Mouse (Mus musculus) limb, embryonic 13.5 days (tissue): ENCODE measurements around the gene Zmynd8. TPM values are rescaled to one million over a fixed set of nuclear protein-coding genes. Genes with fewer than 3 reads are reported as not detected.
A peak's percentile ranks its signal among the peaks of the same experiment; 100 is the strongest.

ENCODE experiments used
- ATAC-seq: fragments of 200-750 bp; cut with Nextera tagmentation; 2 replicates; pipeline ENCODE4 v1.8.0; 2017; ENCODE audit warnings: low read depth, moderate number of reproducible peaks, moderate TSS enrichment; ENCODE audit not compliant: low FRiP score
- H3K27ac ChIP-seq: fragments of 300-500 bp; sonication (generic); 2 replicates; pipeline ENCODE4 v1.5.1; 2015; ENCODE audit warnings: inconsistent platforms, mild to moderate bottlenecking, moderate library complexity
- H3K27me3 ChIP-seq: fragments of 300-500 bp; sonication (generic); 2 replicates; pipeline ENCODE4 v1.6.1; 2015; ENCODE audit warnings: mild to moderate bottlenecking, inconsistent platforms
- H3K36me3 ChIP-seq: fragments of 300-500 bp; sonication (generic); 2 replicates; pipeline ENCODE4 v1.6.1; 2015; ENCODE audit warnings: inconsistent platforms, mild to moderate bottlenecking, moderate library complexity
- H3K4me1 ChIP-seq: fragments of 300-500 bp; sonication (generic); 2 replicates; pipeline ENCODE4 v1.6.1; 2015; ENCODE audit warnings: inconsistent platforms
- H3K4me2 ChIP-seq: fragments of 300-500 bp; sonication (generic); replicated peaks from 2 replicates; pipeline ENCODE4 v1.6.1; 2015; ENCODE audit warnings: inconsistent platforms, mild to moderate bottlenecking, moderate library complexity
- H3K4me3 ChIP-seq: fragments of 300-500 bp; sonication (generic); 2 replicates; pipeline ENCODE4 v1.5.1; 2015; ENCODE audit warnings: moderate library complexity, mild to moderate bottlenecking, inconsistent platforms
- H3K9ac ChIP-seq: fragments of 300-500 bp; sonication (generic); 2 replicates; pipeline ENCODE4 v1.6.1; 2015; ENCODE audit warnings: mild to moderate bottlenecking, inconsistent platforms
- H3K9me3 ChIP-seq: fragments of 300-500 bp; sonication (generic); 2 replicates; pipeline ENCODE4 v1.6.1; 2016; ENCODE audit warnings: inconsistent platforms
- WGBS: fragments of 180-500 bp; shearing (Covaris S2); methylation state at CpG from one replicate; pipeline ENCODE4 v1.1.7; 2015; 5-methylcytosine and 5-hydroxymethylcytosine counted together
- polyA plus RNA-seq: library from polyadenylated mRNA; unstranded; fragments of >200 nt; fragmentation: Nextera tagmentation; extraction: Ambion mirVana; gene quantifications from 2 replicates; pipeline ENCODE4 v1.2.1, GENCODE M21; 2015

Gene Zmynd8
- polyA plus RNA-seq, 1 experiment from 2014 or later = 65.7 TPM

DNA sequence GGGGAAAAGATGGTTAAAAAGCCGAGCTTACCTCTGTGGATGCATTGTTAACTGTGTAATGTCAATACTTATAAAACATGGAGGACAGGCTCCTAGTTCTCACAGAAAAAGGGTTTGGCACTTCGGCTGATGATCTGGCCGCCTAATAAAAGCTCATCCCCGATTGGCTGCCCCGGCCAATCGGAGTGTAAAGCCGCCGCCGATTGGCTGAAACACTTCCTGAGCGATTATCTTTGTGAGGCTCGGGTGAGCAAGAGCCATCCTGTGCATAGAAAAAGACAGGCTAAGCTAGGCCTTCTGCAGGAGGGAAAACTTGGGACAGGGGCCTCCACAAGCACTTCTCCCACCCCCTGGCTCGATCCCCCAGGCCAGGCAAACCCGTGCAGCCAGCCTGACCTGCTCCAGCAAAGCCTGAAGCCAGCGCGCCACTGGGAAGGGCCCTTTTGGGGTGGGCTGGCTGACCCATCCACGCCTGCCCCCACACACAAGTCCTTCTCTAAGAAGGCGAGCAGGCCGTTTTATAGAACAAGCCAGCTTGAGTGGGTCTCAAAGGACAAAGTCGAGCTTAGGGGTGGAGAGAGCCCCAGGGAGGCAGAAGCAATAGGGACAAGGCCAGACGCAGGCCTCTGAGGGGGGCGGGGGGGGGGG, 14.1 kb downstream of the Zmynd8 start:
- Histone ChIP-seq H3K27me3 (no peaks in the 10 kb centered on the region), H3K27ac (peak overlapping the region; percentile 99), H3K4me1 (peaks cover 100% of the 10 kb centered on the region), H3K4me2 (peak overlapping the region; percentile 77), H3K4me3 (peak overlapping the region; percentile 42), H3K9me3 (no peaks in the 10 kb centered on the region), H3K9ac (peak overlapping the region; percentile 70), H3K36me3 (no peaks in the 10 kb centered on the region)
- 5% methylated on average over 21 of the region's 21 CpGs for WGBS
- ATAC-seq = peak; percentile 65; the same call in 1 of the 2 replicates

DNA sequence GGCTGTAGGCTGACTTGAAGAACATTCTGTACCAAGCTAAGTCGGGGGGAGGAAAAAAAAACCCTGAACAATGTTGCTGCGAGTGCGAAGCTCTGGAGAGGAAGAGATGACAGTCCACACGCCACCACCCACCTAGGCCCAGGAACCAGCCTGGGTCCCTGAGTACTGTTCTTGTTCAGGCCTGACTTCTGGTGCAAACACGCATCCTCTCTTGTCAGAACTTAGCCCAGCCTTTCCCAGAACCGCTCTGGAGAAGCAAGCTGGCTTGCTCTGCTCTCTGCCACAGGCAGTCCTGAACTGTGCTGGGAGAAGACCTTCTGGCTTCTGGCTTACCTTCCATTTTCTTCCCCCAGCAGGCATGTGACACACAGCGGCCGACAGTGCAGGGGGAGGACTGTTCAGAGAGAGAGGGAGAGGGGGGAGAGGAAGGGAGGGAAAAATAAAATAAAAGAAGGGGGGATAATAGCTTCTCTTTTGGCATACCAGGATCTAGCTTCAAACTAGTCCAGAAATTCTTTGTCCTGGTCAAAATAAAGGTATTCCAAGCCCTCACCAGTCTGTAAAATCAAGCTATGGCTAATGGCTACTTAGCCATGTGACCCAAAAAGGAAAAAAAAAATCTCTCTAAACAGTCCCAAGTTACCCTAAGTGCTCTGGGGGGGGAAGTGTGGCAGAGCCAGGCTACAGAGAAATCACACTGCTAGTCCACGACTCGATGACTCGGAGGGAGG, 14.8 kb downstream of the Zmynd8 start:
- Histone ChIP-seq H3K9me3 (no peaks in the 10 kb centered on the region), H3K4me1 (peaks cover 100% of the 10 kb centered on the region), H3K4me3 (peak overlapping the region; percentile 42), H3K27ac (peak overlapping the region; percentile 99), H3K36me3 (no peaks in the 10 kb centered on the region), H3K9ac (peak overlapping the region; percentile 70), H3K27me3 (no peaks in the 10 kb centered on the region), H3K4me2 (peak overlapping the region; percentile 77)
- ATAC-seq = no peak
- WGBS = 20% methylated on average over 11 of the region's 11 CpGs

DNA sequence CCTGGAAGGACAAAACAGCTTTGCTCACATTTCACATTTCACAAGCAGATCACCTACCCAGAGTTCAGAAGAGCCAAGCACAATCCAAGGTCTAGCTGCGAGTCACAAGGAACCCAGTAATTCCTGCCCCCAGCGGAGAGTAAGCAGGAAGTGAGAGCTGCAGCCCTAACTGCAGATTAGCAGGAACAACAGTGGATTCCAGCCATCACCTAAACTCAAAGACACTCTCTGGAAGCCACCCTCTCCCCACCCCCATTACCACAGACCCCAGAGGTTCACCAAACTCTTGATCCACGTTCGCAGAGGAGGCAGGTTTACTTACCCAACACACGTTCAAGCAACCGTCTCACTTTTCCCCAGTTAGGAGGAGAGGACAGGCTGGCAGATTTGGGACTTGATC, 15.8 kb downstream of the Zmynd8 start:
- peak overlapping the region; percentile 42 for H3K4me3 ChIP-seq

DNA sequence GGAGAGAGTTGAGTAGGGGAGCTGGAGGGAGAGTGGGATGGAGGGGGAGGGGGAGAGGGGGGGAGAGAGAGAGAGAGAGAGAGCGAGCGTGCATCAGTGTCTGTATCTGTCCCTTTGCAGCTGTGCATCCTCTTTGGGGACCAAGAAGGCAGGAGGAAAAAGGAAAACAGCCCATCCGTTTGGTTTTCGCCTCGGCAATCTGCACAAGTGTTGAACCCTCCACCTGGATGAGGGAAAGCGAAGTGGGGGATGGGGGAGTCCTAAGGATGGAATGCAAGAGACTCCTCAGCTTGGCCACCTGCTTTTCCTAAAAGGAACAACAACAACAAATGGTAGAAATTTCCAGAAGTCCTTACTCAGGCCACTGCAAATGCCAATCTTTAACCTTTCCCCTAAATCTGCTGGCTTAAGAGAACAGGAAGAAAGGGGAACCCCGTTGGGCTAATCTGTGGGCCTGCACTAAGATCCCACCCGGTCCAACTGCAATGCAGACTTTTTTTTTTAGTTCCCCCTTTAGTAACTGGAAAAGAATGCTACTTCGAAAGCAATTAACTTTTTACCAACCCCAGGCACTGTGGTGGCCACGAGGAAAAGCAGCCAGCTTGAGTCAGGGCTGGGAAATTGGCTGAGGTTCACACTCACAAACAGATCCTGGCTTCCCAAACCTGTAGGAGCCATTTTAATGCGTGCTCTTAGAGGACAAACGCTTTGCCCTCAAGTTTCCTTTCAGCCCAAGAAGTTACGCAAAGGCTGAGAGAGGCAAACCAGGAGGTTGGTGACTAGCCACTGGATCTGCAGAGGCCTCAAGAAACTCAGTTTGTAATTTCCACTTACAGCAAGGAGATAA, 17.0 kb downstream of the Zmynd8 start:
- no peaks in the 10 kb centered on the region for H3K9me3 ChIP-seq
- peak overlapping the region; percentile 99 for H3K27ac ChIP-seq
- peak overlapping the region; percentile 77 for H3K4me2 ChIP-seq
- H3K36me3 ChIP-seq = no peaks in the 10 kb centered on the region
- no peaks in the 10 kb centered on the region for H3K27me3 ChIP-seq
- 8% methylated on average over 13 of the region's 13 CpGs for WGBS
- no peak for ATAC-seq
- H3K4me3 ChIP-seq = peak overlapping the region; percentile 42
- peaks cover 98% of the 10 kb centered on the region for H3K4me1 ChIP-seq
- peak overlapping the region; percentile 70 for H3K9ac ChIP-seq

More for the DNA sequence above, 15.8 kb downstream of the Zmynd8 start:
- peaks cover 98% of the 10 kb centered on the region for H3K4me1 ChIP-seq
- H3K27ac ChIP-seq = peak overlapping the region; percentile 99
- ATAC-seq = no peak
- no peaks in the 10 kb centered on the region for H3K9me3 ChIP-seq
- H3K36me3 ChIP-seq = no peaks in the 10 kb centered on the region
- 7% methylated on average over 6 of the region's 6 CpGs for WGBS
- H3K9ac ChIP-seq = peak overlapping the region; percentile 70
- peak overlapping the region; percentile 77 for H3K4me2 ChIP-seq
- H3K27me3 ChIP-seq = no peaks in the 10 kb centered on the region

DNA sequence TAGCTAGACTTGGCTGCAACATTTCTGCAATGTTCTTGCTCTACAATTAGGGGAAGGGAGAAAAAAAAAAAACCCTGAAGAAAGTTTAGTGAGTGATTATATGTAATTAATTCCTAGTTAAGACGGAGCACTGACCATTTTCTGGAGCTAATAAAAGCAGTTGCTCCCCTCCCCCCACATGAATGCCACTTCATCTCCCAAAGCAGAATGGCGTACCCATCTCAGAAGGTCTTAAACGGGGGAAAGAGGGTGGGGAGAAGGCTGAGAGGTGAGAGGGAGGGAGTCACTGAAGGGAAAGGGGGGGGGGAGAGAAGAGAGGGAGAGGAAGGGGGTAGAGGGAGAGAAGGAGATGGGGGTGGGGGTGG, 17.6 kb downstream of the Zmynd8 start:
- H3K27ac ChIP-seq = peak overlapping the region; percentile 99
- H3K27me3 ChIP-seq = no peaks in the 10 kb centered on the region
- WGBS = 10% methylated on average over 3 of the region's 3 CpGs
- peak overlapping the region; percentile 42 for H3K4me3 ChIP-seq
- no peak for ATAC-seq
- H3K4me2 ChIP-seq = peak overlapping the region; percentile 77
- peaks cover 98% of the 10 kb centered on the region for H3K4me1 ChIP-seq
- no peaks in the 10 kb centered on the region for H3K9me3 ChIP-seq
- no peaks in the 10 kb centered on the region for H3K36me3 ChIP-seq
- no peak overlapping the region; the same call in 1 of the 2 replicates for H3K9ac ChIP-seq

DNA sequence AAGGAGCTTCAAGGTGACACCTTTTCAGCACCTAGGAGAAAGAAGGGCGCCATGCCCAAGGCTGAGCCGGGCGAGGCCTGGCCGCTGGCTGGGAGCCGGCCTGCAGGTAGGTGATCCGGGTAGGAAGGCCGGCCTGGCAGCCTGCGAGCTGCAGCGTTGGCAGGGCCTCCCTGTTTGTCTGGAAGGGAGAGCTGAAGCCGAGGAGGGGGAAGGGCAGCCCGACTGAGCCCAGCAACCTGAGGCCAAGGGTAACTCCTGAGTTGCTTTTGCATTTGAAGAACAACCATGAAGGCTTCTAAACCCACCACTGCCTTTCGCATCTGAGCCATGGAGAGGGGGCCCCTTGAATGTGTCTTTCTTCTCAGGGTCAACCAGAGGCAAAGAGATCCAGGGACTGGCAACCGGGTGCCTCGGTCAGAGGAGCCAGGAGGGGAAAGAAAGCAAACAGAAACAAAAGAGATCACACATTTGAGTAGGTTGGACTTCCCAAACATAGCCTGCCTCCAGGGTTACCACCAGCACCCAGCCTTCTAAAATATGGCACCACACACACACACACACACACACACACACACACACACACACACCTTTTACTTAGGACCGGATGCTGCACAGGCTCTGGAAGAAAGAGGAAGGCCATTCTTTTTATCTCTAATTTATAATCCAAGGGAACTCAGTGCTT, 18.2 kb downstream of the Zmynd8 start:
- H3K36me3 ChIP-seq = no peaks in the 10 kb centered on the region
- no peaks in the 10 kb centered on the region for H3K27me3 ChIP-seq
- peak overlapping the region; percentile 56 for H3K9ac ChIP-seq
- peak overlapping the region; percentile 77 for H3K4me2 ChIP-seq
- WGBS = 7% methylated on average over 14 of the region's 15 CpGs
- H3K9me3 ChIP-seq = no peaks in the 10 kb centered on the region
- H3K27ac ChIP-seq = peak overlapping the region; percentile 99
- H3K4me1 ChIP-seq = peaks cover 98% of the 10 kb centered on the region
- no peak for ATAC-seq
- peak overlapping the region; percentile 42 for H3K4me3 ChIP-seq

DNA sequence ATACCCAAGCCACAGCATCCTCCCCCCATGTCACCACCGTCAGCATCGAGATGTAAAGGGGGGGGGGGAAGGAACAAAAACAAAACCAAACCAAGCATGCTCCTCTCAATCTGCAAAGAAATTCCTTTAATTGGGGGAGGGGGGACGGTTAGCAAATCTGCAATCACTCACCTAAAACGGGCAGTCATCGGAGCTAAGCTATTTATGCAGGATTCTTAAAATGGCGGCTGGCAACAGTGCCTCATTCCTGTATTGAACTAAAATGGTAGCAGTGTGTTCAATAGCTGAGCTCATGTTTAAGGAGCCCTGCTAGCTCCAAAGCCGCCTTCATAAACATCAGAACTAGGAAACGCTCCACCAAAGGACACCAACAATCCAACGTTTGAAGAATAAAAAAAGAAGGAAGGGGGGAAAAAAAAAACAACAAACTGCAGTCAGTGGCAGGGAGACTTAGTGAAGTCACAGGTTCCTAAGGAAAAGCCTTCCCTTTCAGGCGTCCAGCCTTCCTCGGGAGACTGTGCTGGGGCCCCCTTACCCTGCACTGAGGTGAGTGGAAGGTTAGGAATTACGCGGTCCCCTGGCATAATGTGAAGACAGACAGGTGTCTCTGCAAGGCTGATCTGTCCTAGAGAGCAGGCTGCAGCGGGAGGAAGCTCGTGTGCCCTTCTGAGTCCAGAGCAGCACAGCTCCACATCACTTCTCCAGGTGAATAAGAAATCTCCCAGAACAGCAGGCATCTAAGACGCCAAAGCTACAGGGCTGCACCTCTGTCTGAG, 19.2 kb downstream of the Zmynd8 start:
- Histone ChIP-seq H3K27me3 (no peaks in the 10 kb centered on the region), H3K4me3 (peak overlapping the region; percentile 42), H3K27ac (peak overlapping the region; percentile 99), H3K4me2 (peak overlapping the region; percentile 77), H3K4me1 (peaks cover 98% of the 10 kb centered on the region), H3K9me3 (no peaks in the 10 kb centered on the region), H3K36me3 (peaks cover 6% of the 10 kb centered on the region), H3K9ac (peak overlapping the region; percentile 56)
- 7% methylated on average over 16 of the region's 16 CpGs for WGBS
- no peak for ATAC-seq

DNA sequence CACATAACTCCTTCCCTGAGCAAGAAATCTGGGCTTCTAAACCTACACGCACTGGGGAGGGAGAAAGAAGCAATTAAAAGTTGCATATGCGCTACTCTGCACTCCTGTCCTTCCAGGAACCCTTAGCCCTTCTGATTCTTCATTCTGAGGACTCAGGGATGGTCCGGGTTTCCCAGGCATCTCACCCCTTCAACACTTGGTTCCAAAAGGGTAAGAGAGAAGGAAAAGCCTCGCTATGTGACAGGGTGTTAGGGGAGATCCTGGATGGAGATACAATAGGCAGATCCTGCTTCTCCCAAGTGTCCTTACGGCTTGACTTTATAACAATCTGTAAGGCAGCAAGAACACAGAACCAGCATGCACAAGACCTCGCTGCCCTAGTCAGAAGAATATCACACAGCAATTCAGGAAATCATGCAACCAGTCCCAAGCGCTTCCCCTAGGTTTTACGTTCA, 19.9 kb downstream of the Zmynd8 start:
- H3K36me3 ChIP-seq = peaks cover 9% of the 10 kb centered on the region
- H3K27ac ChIP-seq = peak overlapping the region; percentile 99
- peak overlapping the region; percentile 77 for H3K4me2 ChIP-seq
- H3K4me3 ChIP-seq = peak overlapping the region; percentile 29
- peak overlapping the region; percentile 53 for H3K9ac ChIP-seq
- peaks cover 98% of the 10 kb centered on the region for H3K4me1 ChIP-seq
- no peak for ATAC-seq
- WGBS = 19% methylated on average over 8 of the region's 8 CpGs
- no peaks in the 10 kb centered on the region for H3K9me3 ChIP-seq
- no peaks in the 10 kb centered on the region for H3K27me3 ChIP-seq

DNA sequence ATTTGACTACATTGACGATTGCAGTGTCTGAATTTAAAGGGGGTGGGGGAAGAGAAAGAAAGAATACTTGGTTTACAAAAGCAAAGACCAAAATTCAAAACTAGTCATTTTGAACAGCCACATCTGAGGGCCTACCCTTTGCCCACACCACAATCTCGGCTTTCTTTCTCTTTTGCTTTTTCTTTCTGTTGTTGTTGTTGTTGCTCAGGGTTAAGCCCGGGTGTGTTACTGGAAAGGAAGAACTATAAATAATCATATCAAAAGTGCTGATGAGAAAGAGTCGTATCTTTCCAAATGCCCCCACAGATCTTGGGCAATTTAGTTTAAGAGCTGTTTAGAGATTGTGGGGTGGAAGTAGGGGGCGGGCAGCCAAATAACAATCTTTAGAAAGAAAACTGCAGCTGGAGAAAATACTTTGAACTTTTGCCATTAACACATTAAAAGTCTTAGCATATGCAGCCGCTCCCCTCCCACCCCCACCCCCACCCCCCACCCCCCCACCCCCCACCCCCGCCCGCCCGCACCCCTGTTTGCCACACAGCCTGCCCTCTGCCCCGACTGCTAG, 20.7 kb downstream of the Zmynd8 start:
- Histone ChIP-seq H3K4me2 (peak overlapping the region; percentile 77), H3K4me1 (peaks cover 98% of the 10 kb centered on the region)

DNA sequence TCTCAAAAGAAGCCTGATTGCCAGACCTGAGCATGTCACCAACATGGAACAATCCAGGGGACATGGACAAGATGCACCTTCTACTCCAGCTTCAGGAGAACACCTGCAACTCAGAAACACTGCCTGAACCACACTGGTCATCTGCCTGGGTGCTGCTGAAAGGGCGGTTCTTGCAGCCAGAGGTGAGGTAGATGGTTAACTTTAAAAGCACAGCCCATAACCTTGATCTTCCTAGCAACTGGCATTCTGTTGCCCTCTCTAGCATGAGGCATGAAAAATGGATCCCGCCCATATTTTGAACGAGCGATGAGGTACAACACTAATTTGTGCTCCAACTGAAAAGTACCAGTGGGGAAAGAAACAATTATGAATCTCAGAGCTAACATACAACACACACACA, 21.6 kb downstream of the Zmynd8 start:
- H3K27ac ChIP-seq = no peak overlapping the region; the same call in 1 of the 2 replicates
- H3K4me1 ChIP-seq = peaks cover 92% of the 10 kb centered on the region
- ATAC-seq = no peak
- H3K36me3 ChIP-seq = peaks cover 22% of the 10 kb centered on the region
- H3K4me3 ChIP-seq = no peak overlapping the region
- WGBS = 67% methylated on average over 4 of the region's 4 CpGs
- no peaks in the 10 kb centered on the region for H3K9me3 ChIP-seq
- no peaks in the 10 kb centered on the region for H3K27me3 ChIP-seq
- no peak overlapping the region for H3K9ac ChIP-seq
- H3K4me2 ChIP-seq = peak overlapping the region; percentile 52

More for the DNA sequence above, 20.7 kb downstream of the Zmynd8 start:
- H3K27ac ChIP-seq = no peak overlapping the region; the same call in 1 of the 2 replicates
- H3K27me3 ChIP-seq = no peaks in the 10 kb centered on the region
- peak overlapping the region; percentile 4; the same call in 1 of the 2 replicates for H3K4me3 ChIP-seq
- no peaks in the 10 kb centered on the region for H3K9me3 ChIP-seq
- peaks cover 17% of the 10 kb centered on the region for H3K36me3 ChIP-seq
- H3K9ac ChIP-seq = no peak overlapping the region; the same call in 1 of the 2 replicates
- ATAC-seq = no peak
- WGBS = 9% methylated on average over 8 of the region's 10 CpGs
